Mouse (Mus musculus): Measurements from ENCODE around the gene Bmx. TPM values are rescaled to one million over a fixed set of nuclear protein-coding genes. Genes with fewer than 3 reads are reported as not detected.

Bmx gene
- polyA plus RNA-seq (2015; fragmentation: Nextera tagmentation; extraction: Ambion mirVana), result 0.22 and 0.32 TPM in 2 replicates

DNA sequence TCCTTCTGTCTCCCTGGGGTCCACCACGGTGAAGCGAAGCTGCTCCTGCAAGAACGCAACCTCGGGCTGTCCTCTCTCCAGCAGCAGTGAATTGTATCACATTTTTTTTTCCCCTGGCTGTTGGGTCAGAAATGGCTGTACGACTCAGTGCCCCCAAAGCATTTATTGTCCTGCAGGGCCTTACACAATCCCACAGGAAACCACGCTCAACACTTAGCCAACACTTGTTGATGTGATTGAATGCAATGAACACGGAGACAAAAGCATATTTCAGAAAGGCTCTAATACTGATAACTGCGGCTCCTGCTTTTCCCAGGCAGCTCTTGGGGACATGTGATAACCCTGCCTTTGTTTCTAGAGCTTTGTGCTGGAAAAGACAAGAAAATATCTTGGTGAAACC is at the start of gene Bmx:
Gene Bmx, minus strand, starts transcription at position 137 of the 400 bp plus-strand sequence.
- Histone ChIP-seq H3K4me1 (no peaks in the 10 kb centered on the region), H3K4me2 (no peak within 1 kb of the TSS), H3K9me3 (no peaks in the 10 kb centered on the region), H3K27me3 (peaks cover 38% of the 10 kb centered on the region), H3K27ac (no peak within 1 kb of the TSS), H3K4me3 (no peak within 1 kb of the TSS), H3K9ac (no peak within 1 kb of the TSS), H3K36me3 (no peaks in the 10 kb centered on the region)
- no peak for ATAC-seq (ENCODE audit: insufficient number of reproducible peaks, insufficient read depth, low FRiP score, low TSS enrichment, low read depth)
- WGBS, result 75% methylated on average over 8 of the region's 8 CpGs

DNA sequence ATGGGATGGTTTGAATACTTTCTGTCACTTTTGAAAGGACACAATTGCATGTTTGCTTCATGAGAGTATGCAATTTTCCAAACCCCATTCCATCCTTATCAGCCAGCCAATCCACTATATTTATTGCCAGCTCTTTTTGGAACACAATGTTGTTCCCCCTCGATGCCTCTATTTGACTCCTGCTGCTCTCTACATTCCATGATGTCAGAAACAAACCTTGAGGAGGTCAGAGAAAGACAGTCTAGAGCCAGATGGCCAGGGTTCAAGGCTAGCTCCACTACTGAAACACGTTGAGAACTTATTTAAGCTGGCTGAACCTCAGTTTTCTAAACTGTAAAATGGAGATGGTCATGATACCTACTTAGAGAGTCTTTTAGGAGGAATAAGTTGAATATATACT is 48.3 kb upstream of the Bmx start:
- ATAC-seq (ENCODE audit: insufficient number of reproducible peaks, insufficient read depth, low FRiP score, low TSS enrichment, low read depth), result no peak
- H3K36me3 ChIP-seq, result no peaks in the 10 kb centered on the region
- H3K4me1 ChIP-seq, result no peaks in the 10 kb centered on the region
- WGBS, result 72% methylated on average over 2 of the region's 2 CpGs
- no peak overlapping the region for H3K4me2 ChIP-seq
- peaks cover 11% of the 10 kb centered on the region; the same call in 1 of the 2 replicates for H3K27me3 ChIP-seq
- H3K9ac ChIP-seq, result no peak overlapping the region
- no peak overlapping the region for H3K4me3 ChIP-seq
- H3K9me3 ChIP-seq, result no peaks in the 10 kb centered on the region
- no peak overlapping the region for H3K27ac ChIP-seq

DNA sequence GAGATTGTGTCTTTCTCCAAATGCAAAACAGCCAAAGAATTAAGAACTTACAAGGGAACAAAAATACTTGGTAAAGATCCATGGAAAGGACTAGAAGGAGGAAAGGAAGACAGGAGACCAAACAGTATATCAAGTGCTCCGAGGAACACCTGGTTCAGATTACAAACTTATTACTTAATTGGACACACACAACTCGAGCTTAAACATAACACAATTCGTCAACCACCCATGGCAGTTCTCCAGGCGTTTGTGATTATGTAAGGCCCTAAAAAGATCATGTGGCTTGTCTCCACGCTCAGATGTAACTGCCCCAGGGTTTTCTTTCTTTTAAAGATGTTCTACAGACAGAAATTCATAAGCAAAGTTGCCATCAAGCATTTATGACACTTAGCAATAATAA is 33.2 kb upstream of the Bmx start:
- WGBS, result 23% methylated on average over 5 of the region's 5 CpGs
- no peak for ATAC-seq (ENCODE audit: insufficient number of reproducible peaks, insufficient read depth, low FRiP score, low TSS enrichment, low read depth)
- peaks cover 29% of the 10 kb centered on the region for H3K27me3 ChIP-seq

DNA sequence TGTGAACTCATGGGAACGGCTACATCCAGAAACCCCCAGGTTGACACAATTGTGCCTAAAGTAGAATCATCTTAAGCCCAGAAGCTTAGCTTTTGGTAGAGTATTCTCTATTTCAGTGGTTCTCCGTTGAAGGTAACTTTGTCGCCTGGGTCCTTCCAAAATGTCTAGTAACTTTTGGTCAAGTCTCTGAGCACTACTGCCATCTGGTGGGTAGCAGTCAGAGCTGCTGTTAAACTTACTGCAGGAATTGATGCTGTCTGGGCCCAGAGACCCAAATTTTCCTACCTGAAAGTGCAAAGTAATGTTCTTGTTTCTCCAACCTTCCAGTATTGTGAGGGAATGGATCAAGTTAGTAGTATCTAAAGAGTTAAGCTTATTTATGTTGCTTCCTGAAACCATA is 29.1 kb upstream of the Bmx start:
- no peak overlapping the region for H3K4me3 ChIP-seq
- WGBS, result 68% methylated on average over 3 of the region's 3 CpGs
- no peaks in the 10 kb centered on the region for H3K9me3 ChIP-seq

More for the DNA sequence above, 33.2 kb upstream of the Bmx start:
- Histone ChIP-seq H3K9me3 (no peaks in the 10 kb centered on the region), H3K4me2 (no peak overlapping the region), H3K4me1 (no peaks in the 10 kb centered on the region), H3K27ac (no peak overlapping the region), H3K36me3 (no peaks in the 10 kb centered on the region), H3K9ac (no peak overlapping the region), H3K4me3 (no peak overlapping the region)

DNA sequence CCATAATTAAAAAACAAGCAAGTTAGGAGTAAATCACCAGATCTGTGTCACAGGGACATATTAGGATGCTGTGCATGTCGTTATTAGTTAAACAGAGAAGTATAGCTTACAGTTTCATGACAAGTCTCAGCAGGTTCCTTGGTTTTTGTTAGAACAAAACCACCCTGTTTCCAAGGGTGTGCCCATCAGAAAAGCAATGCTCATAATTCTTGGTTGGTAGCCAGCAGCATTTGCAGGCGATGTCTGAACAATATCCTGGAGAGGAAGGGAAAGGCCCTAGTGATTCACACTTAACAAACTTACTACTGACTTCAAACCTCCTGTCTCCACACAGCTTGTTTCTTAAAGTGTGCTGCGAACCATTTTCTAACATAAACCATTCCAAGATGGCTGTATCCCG is 25.8 kb upstream of the Bmx start:
- Histone ChIP-seq H3K36me3 (no peaks in the 10 kb centered on the region), H3K9ac (no peak overlapping the region), H3K4me3 (no peak overlapping the region), H3K27me3 (peaks cover 38% of the 10 kb centered on the region), H3K27ac (no peak overlapping the region), H3K4me1 (no peaks in the 10 kb centered on the region), H3K9me3 (no peaks in the 10 kb centered on the region), H3K4me2 (no peak overlapping the region)
- ATAC-seq (ENCODE audit: insufficient number of reproducible peaks, insufficient read depth, low FRiP score, low TSS enrichment, low read depth), result no peak
- 80% methylated on average over 4 of the region's 4 CpGs for WGBS

More for the DNA sequence above, 29.1 kb upstream of the Bmx start:
- no peak overlapping the region for H3K9ac ChIP-seq
- no peak overlapping the region for H3K4me2 ChIP-seq
- H3K27ac ChIP-seq, result no peak overlapping the region
- no peak for ATAC-seq (ENCODE audit: insufficient number of reproducible peaks, insufficient read depth, low FRiP score, low TSS enrichment, low read depth)
- H3K36me3 ChIP-seq, result no peaks in the 10 kb centered on the region
- H3K27me3 ChIP-seq, result peaks cover 33% of the 10 kb centered on the region
- H3K4me1 ChIP-seq, result no peaks in the 10 kb centered on the region

DNA sequence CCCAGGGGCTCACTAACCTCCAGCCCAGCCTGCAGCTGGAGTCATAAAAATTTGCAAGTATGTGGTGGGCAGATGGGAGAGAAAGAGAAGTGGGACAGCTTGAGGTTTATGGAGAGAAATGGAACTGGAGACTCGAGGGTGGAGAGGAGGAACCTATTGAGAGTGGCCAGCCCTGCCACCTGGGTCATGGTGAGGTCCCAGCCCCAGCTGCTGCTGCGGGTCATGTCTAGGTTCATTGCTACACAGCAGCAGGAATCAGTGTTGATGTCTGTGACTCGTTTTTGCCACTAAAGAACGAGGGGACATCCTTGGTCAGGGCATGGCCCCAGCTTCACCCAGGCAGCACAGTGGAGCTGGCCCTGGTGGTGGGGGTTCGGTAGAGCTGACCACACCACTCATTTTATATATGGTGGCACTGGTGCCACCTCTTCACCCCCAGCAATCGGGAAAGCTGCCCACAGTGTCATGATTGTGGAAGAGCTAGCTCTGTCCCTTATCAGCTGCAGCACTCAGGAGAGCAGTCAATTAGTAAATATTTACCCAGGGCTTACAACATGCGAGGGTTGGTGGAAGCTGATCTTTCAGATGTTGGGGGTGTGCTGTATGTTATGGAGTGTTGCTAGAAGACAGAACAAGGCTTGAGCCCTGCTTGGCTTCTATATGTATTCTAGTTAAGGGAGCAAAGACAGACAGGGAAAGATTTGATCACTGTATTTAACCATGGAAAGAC is 23.1 kb upstream of the Bmx start:
- Histone ChIP-seq H3K36me3 (no peaks in the 10 kb centered on the region), H3K9me3 (no peaks in the 10 kb centered on the region), H3K27me3 (peaks cover 21% of the 10 kb centered on the region; the same call in 1 of the 2 replicates), H3K4me3 (no peak overlapping the region), H3K4me1 (no peaks in the 10 kb centered on the region), H3K27ac (no peak overlapping the region), H3K9ac (no peak overlapping the region), H3K4me2 (no peak overlapping the region)
- WGBS, result 73% methylated on average over 7 of the region's 7 CpGs
- no peak for ATAC-seq (ENCODE audit: insufficient number of reproducible peaks, insufficient read depth, low FRiP score, low TSS enrichment, low read depth)

DNA sequence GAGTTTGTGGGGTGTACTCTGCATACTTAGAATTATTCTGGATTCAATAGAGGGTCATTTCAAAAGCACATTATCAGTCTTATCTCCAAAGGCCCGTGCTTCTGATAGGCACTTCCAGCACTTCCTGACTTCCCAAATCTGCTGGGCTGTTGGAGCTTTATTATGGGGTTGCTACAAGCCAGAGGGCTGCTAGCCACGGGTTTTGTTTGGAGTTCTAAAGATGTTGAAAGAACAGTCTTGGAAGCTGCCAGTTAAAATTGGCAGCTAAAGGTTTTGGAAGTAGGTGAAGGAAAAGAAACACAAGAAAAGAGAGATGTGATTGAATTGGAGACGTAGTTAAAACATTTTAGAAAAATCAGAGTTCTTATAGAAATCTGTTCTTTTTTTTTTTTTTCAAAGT is 17.5 kb upstream of the Bmx start:
- Histone ChIP-seq H3K36me3 (no peaks in the 10 kb centered on the region), H3K4me3 (no peak overlapping the region), H3K9ac (no peak overlapping the region), H3K9me3 (no peaks in the 10 kb centered on the region), H3K27me3 (peaks cover 13% of the 10 kb centered on the region), H3K27ac (no peak overlapping the region), H3K4me1 (no peaks in the 10 kb centered on the region), H3K4me2 (no peak overlapping the region)
- 60% methylated on average over 3 of the region's 3 CpGs for WGBS
- ATAC-seq (ENCODE audit: insufficient number of reproducible peaks, insufficient read depth, low FRiP score, low TSS enrichment, low read depth), result no peak

DNA sequence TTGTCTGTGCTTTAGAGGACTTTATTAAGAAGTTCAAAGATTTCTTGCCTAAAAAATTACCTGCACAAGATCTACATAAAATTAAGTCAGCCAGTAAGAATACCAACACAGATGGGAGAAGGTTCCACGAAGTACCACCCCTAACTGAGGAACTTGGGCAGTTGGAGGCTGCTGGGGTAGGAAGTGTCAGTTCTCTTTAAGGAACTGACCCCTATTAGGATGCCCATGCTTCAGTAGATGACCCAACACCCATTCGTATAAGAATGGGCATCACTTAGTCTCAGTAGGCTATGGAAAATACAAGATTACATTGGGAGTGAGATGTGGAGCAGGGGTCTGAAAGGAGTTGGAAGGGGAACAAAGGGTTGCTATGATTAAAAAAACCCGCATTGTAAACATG is 12.6 kb upstream of the Bmx start:
- peaks cover 35% of the 10 kb centered on the region for H3K27me3 ChIP-seq
- no peak overlapping the region for H3K4me2 ChIP-seq
- 78% methylated on average over 3 of the region's 3 CpGs for WGBS
- H3K9me3 ChIP-seq, result no peaks in the 10 kb centered on the region
- no peaks in the 10 kb centered on the region for H3K4me1 ChIP-seq
- ATAC-seq (ENCODE audit: insufficient number of reproducible peaks, insufficient read depth, low FRiP score, low TSS enrichment, low read depth), result no peak
- H3K36me3 ChIP-seq, result no peaks in the 10 kb centered on the region
- H3K27ac ChIP-seq, result no peak overlapping the region
- no peak overlapping the region for H3K9ac ChIP-seq
- no peak overlapping the region for H3K4me3 ChIP-seq

DNA sequence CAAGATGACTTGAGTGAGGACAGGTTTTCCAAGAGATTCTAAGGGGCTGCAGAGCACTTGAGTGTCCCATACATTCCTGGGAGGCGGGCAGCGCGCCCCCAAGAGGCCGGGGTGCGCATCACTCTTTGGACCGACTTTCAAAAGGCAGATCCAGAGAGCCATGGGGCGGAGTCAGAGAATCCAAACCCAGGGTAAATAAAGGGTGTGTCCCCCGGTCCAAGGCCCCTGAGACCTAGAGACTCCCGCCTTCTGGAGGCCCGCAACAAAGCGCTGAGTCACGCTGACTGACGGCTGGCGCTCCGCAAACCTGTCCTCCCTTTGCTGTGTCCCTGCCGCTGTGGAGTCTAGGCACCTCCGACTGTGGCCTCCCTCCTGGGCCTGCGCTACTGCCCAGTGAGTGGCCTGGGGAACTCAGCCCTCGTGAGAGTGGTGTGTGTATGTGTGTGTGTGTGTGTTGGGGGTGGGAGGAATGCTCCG is 11.3 kb upstream of the Bmx start, which contains the start of gene Pir:
Gene Pir, plus strand, starts transcription at position 87 of the 477 bp plus-strand sequence.
- Histone ChIP-seq H3K9me3 (no peaks in the 10 kb centered on the region), H3K4me1 (no peaks in the 10 kb centered on the region), H3K9ac (peak within 1 kb of the TSS; percentile 62), H3K4me3 (peak within 1 kb of the TSS; percentile 40), H3K27me3 (peaks cover 35% of the 10 kb centered on the region), H3K27ac (0 out of 2 replicates have a peak within 1 kb of the TSS, but pooled peaks have one; percentile 34), H3K4me2 (peak within 1 kb of the TSS; percentile 60), H3K36me3 (no peaks in the 10 kb centered on the region)
- ATAC-seq (ENCODE audit: insufficient number of reproducible peaks, insufficient read depth, low FRiP score, low TSS enrichment, low read depth), result 0 out of 2 replicates have a peak, but pooled peaks have one; percentile 37
- WGBS, result 20% methylated on average over 20 of the region's 20 CpGs

DNA sequence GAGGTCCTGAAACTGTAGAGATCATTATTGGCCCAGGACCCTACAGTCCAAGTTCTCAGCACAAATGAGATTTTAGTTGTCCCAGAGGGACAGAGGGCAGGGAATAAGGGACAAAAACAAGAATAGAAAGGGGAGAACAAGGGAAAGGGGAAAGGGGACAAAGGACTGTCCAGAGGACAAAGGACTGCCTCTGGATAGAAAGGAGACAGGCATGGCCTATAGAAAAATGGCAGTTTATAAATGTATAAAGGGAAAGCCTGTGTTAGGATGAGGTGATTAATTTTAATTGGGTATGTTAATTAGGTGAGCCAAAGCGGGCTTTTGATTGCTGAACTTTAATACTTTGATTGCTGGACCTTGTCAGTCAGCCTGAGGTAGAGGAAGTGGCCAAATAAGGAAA is 6.9 kb upstream of the Bmx start:
- no peak for ATAC-seq (ENCODE audit: insufficient number of reproducible peaks, insufficient read depth, low FRiP score, low TSS enrichment, low read depth)
- H3K9ac ChIP-seq, result no peak overlapping the region
- no peak overlapping the region for H3K27ac ChIP-seq
- no peaks in the 10 kb centered on the region for H3K9me3 ChIP-seq
- WGBS, result 42% methylated on average over 1 of the region's 1 CpGs
- H3K4me1 ChIP-seq, result no peaks in the 10 kb centered on the region
- H3K27me3 ChIP-seq, result peaks cover 26% of the 10 kb centered on the region
- no peak overlapping the region for H3K4me3 ChIP-seq
- no peaks in the 10 kb centered on the region for H3K36me3 ChIP-seq
- H3K4me2 ChIP-seq, result no peak overlapping the region

DNA sequence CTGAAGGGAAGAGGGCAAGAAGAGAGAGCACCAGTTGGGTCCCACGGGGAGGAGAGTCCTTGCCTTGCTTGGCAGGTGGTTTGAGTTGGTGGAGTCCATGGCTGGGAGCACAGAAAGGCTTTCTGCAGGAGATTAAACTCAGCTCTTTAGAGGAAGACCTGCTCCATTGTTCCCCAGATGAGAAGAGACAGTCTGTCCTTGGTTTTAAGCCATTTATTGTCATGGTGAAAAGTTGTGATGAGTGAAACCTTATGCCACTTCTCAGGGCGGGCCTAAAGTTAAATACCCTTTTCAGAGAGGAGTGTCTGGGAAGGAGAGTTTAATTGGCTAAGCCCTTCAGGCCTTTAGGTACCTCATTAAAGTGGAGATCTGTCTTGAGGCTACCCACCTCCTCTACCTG is 4.3 kb upstream of the Bmx start:
- ATAC-seq (ENCODE audit: insufficient number of reproducible peaks, insufficient read depth, low FRiP score, low TSS enrichment, low read depth), result no peak
- Histone ChIP-seq H3K4me2 (no peak overlapping the region), H3K4me3 (no peak overlapping the region), H3K27ac (no peak overlapping the region), H3K9me3 (no peaks in the 10 kb centered on the region), H3K27me3 (peaks cover 22% of the 10 kb centered on the region), H3K9ac (no peak overlapping the region), H3K36me3 (no peaks in the 10 kb centered on the region), H3K4me1 (no peaks in the 10 kb centered on the region)
- 44% methylated on average over 2 of the region's 2 CpGs for WGBS

DNA sequence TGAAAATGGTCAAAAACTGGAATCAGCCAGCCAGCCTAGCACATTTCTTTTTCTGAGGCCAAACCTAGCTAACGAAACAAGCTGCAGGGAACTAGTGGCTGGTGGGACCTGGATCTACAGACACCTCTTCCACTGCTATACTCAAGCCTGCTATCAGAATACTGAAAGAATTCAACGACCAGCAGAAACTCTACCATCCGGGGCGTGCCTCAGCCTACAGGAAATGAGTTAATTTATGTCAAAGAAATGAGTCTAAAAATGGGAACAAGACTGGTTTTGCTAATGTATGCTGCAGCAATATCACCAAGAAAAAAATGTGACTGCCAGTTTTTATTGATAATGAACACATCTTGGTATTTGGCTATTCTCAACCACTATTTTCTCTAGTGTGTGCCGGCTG is 669 bp upstream of the Bmx start:
- no peaks in the 10 kb centered on the region for H3K4me1 ChIP-seq
- H3K9me3 ChIP-seq, result no peaks in the 10 kb centered on the region
- no peak overlapping the region for H3K4me3 ChIP-seq
- WGBS, result 76% methylated on average over 5 of the region's 5 CpGs
- H3K9ac ChIP-seq, result no peak overlapping the region
- H3K4me2 ChIP-seq, result no peak overlapping the region
- no peaks in the 10 kb centered on the region for H3K36me3 ChIP-seq
- H3K27me3 ChIP-seq, result peaks cover 38% of the 10 kb centered on the region
- no peak for ATAC-seq (ENCODE audit: insufficient number of reproducible peaks, insufficient read depth, low FRiP score, low TSS enrichment, low read depth)
- no peak overlapping the region for H3K27ac ChIP-seq

Measured in embryonic facial prominence, embryonic 13.5 days (tissue).